Mouse (Mus musculus) cortical plate, adult 2 months (tissue): ENCODE results near the gene Psat1.

ENCODE experiments used
- CTCF ChIP-seq: fragments of 200-500 bp; IDR thresholded peaks from 2 replicates; pipeline ENCODE4 v1.5.1; 2011; ENCODE audit warnings: mild to moderate bottlenecking, control low read depth, low read length; ENCODE audit not compliant: insufficient read depth; ENCODE audit errors: extremely low read depth
- POLR2A ChIP-seq: fragments of 200-500 bp; IDR thresholded peaks from 2 replicates; pipeline ENCODE4 v1.6.1; 2011; ENCODE audit warnings: mild to moderate bottlenecking, low read length, control low read depth; ENCODE audit not compliant: insufficient read depth; ENCODE audit errors: extremely low read depth

GRCm38 (mm10) chr19:15910488-15910887, 36.6 kb downstream of the Psat1 start:
- TF ChIP-seq CTCF = no peak
- no peak for TF ChIP-seq POLR2A
